In the genomic region with DNA sequence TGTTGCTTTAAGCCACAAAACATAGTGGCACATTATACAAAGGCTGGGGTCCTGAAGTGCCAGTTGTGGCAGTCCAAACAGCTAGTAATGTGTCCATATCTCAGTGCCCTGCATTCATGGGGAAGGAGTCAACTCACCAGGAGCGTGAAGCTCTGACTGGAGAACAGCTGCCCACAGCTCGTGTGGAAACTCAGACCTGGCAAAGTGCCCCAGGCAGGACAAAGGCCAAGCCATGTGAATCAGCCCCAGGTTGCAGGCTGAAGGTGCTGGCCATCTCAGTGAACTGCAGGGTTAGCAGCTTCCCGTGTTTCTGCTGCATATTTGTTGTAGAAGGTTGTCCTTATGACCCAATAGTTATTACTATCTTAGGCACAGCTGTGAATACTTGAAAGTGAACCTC, we compare ENCODE assay signal across 10 mouse cellular contexts. TPM values are rescaled to one million over a fixed set of nuclear protein-coding genes. Genes with fewer than 3 reads are reported as not detected.
DNase-seq lines count a peak whose midpoint lies in the region; ATAC-seq and TF ChIP-seq lines count a peak whose summit lies in the region.
"Had no signal": no experiment of that assay in that cellular context is flagged by ENCODE, and none has a peak within 500 bp of the region (broad histone marks: within the 10 kb centered on the region; RNA-seq: fewer than 3 reads in every experiment).

No protein-coding gene starts in this region.

- intact Hi-C loops in left cerebral cortex, adult 2 months (cut with DNase I), result no loop called here

- TF ChIP-seq POLR2A in kidney, adult 2 months (IDR thresholded peaks at IDR 0.05; ENCODE audit: low read depth, low read length), result no peak

- no peak overlapping the region for H3K4me2 ChIP-seq in kidney, embryonic 16.5 days (replicated peaks; ENCODE audit: low read depth, low read length)
- no peak overlapping the region for H3K4me2 ChIP-seq in intestine, embryonic 15.5 days (replicated peaks)

- no peaks in the 10 kb centered on the region for H3K4me1 ChIP-seq in kidney, adult 2 months (ENCODE audit: control insufficient read depth, insufficient read depth, low read length)
- H3K4me1 ChIP-seq in kidney, embryonic 16.5 days (ENCODE audit: insufficient read depth, low read length), result no peaks in the 10 kb centered on the region
- H3K4me1 ChIP-seq in intestine, embryonic 15.5 days (replicated peaks), result no peaks in the 10 kb centered on the region

- ATAC-seq in kidney, embryonic 16.5 days (ENCODE audit: low FRiP score, low TSS enrichment), result no peak
- no peak for ATAC-seq in intestine, embryonic 15.5 days

- no peak overlapping the region for H3K27ac ChIP-seq in kidney, adult 2 months (ENCODE audit: insufficient read depth, low read depth, low read length)
- H3K27ac ChIP-seq in kidney, embryonic 16.5 days (ENCODE audit: low read length), result no peak overlapping the region
- no peak overlapping the region for H3K27ac ChIP-seq in intestine, embryonic 15.5 days
- no peak overlapping the region for H3K27ac ChIP-seq in left cerebral cortex, adult 2 months
- H3K27ac ChIP-seq: macrophage had no signal

- H3K9ac ChIP-seq in kidney, embryonic 16.5 days (replicated peaks; ENCODE audit: low read length), result no peak overlapping the region
- no peak overlapping the region for H3K9ac ChIP-seq in intestine, embryonic 15.5 days

- no peak overlapping the region for H3K4me3 ChIP-seq in kidney, adult 2 months (ENCODE audit: insufficient read depth, low read depth, low read length)
- no peak overlapping the region for H3K4me3 ChIP-seq in kidney, embryonic 16.5 days (ENCODE audit: low read length)
- H3K4me3 ChIP-seq in intestine, embryonic 15.5 days (replicated peaks), result no peak overlapping the region
- no peak overlapping the region for H3K4me3 ChIP-seq in left cerebral cortex, adult 2 months

- H3K36me3 ChIP-seq in kidney, adult 2 months (ENCODE audit: control insufficient read depth, insufficient read depth, low read length), result no peaks in the 10 kb centered on the region
- H3K36me3 ChIP-seq in kidney, embryonic 16.5 days (ENCODE audit: insufficient read depth, low read length), result no peaks in the 10 kb centered on the region
- no peaks in the 10 kb centered on the region for H3K36me3 ChIP-seq in intestine, embryonic 15.5 days

- no peaks in the 10 kb centered on the region for H3K9me3 ChIP-seq in kidney, embryonic 16.5 days (ENCODE audit: low read length)
- H3K9me3 ChIP-seq in intestine, embryonic 15.5 days, result no peaks in the 10 kb centered on the region

- peak; percentile 87 for DNase-seq in kidney, adult 2 months
- peak; percentile 70 to 89 for DNase-seq in adrenal gland, adult (ENCODE audit: inconsistent age in 2 of 2, low spot score in 1 of 2)
- peak; percentile 46 for DNase-seq in fibroblast of lung, adult 2 months (ENCODE audit: low read depth)
- DNase-seq in kidney, postnatal 36 days, result peak; percentile 86 to 90
- no peak for DNase-seq in retina, postnatal 1 day
- no peak for DNase-seq in left cerebral cortex, adult 2 months (ENCODE audit: extremely low spot score in 1 of 2, low spot score in 2 of 2)
- DNase-seq: thymus, postnatal 4 days had no signal

- WGBS in kidney, adult 2 months, result 7% methylated on average over 3 of the region's 3 CpGs
- WGBS in kidney, embryonic 16.5 days, result 59% methylated on average over 3 of the region's 3 CpGs
- 52% methylated on average over 3 of the region's 3 CpGs for WGBS in intestine, embryonic 15.5 days

- H3K27me3 ChIP-seq in kidney, adult 2 months (replicated peaks; ENCODE audit: control insufficient read depth, insufficient read depth, low read length), result no peaks in the 10 kb centered on the region
- H3K27me3 ChIP-seq in kidney, embryonic 16.5 days (ENCODE audit: insufficient read depth, low read length), result no peaks in the 10 kb centered on the region
- no peaks in the 10 kb centered on the region for H3K27me3 ChIP-seq in intestine, embryonic 15.5 days (replicated peaks)

- TF ChIP-seq CTCF in kidney, adult 2 months (conservative IDR thresholded peaks at IDR 0.05; ENCODE audit: insufficient read depth, insufficient read length, low read depth, low read length), result no peak; the same call in 1 of the 2 replicates
- TF ChIP-seq CTCF in left cerebral cortex, adult 2 months (IDR thresholded peaks at IDR 0.05), result no peak

RNA-seq across cellular contexts. Expression of a gene that starts 36.1 kb away (rescaled TPM):
- 35.1 and 53.7 TPM in 2 replicates for polyA plus RNA-seq in kidney, adult 2 months (2012; rRNA removed)
- polyA plus RNA-seq in kidney, embryonic 16.5 days (2015; fragmentation: Nextera tagmentation; extraction: Ambion mirVana), result 28.3 and 32.6 TPM in 2 replicates
- polyA plus RNA-seq in intestine, embryonic 15.5 days (2015; fragmentation: Nextera tagmentation; extraction: Ambion mirVana), result 17.1 and 19.4 TPM in 2 replicates
- 10 to 100 TPM; 43.1 to 45.2 TPM for total RNA-seq in left cerebral cortex, adult 2 months (2021)

RNA-seq across cellular contexts. Expression of a gene that starts 43.3 kb away (rescaled TPM):
- 7.7 and 8.0 TPM in 2 replicates for polyA plus RNA-seq in kidney, adult 2 months (2012; rRNA removed)
- polyA plus RNA-seq in kidney, embryonic 16.5 days (2015; fragmentation: Nextera tagmentation; extraction: Ambion mirVana), result 26.2 and 30.5 TPM in 2 replicates
- polyA plus RNA-seq in intestine, embryonic 15.5 days (2015; fragmentation: Nextera tagmentation; extraction: Ambion mirVana), result 7.2 and 7.4 TPM in 2 replicates
- 10 to 100 TPM; 12.0 to 13.7 TPM for total RNA-seq in left cerebral cortex, adult 2 months (2021)

RNA-seq across cellular contexts. Expression of a gene that starts 50.7 kb away (rescaled TPM):
- polyA plus RNA-seq in kidney, adult 2 months (2012; rRNA removed), result 32.0 and 36.0 TPM in 2 replicates
- 72.5 and 73.5 TPM in 2 replicates for polyA plus RNA-seq in kidney, embryonic 16.5 days (2015; fragmentation: Nextera tagmentation; extraction: Ambion mirVana)
- 55.4 and 58.3 TPM in 2 replicates for polyA plus RNA-seq in intestine, embryonic 15.5 days (2015; fragmentation: Nextera tagmentation; extraction: Ambion mirVana)
- total RNA-seq in left cerebral cortex, adult 2 months (2021), result 10 to 100 TPM; 45.2 to 51.2 TPM

RNA-seq across cellular contexts. Expression of a gene that starts 51.2 kb away (rescaled TPM):
- 29.6 and 35.2 TPM in 2 replicates for polyA plus RNA-seq in kidney, adult 2 months (2012; rRNA removed)
- polyA plus RNA-seq in kidney, embryonic 16.5 days (2015; fragmentation: Nextera tagmentation; extraction: Ambion mirVana), result 48.8 and 50.5 TPM in 2 replicates
- 35.7 and 36.7 TPM in 2 replicates for polyA plus RNA-seq in intestine, embryonic 15.5 days (2015; fragmentation: Nextera tagmentation; extraction: Ambion mirVana)
- 10 to 100 TPM; 80.3 to 80.5 TPM for total RNA-seq in left cerebral cortex, adult 2 months (2021)

Comparison
In these comparisons a context has a peak if more than half of its experiments do, and no peak if none do; other contexts are left out.
1. DNase-seq: peak in kidney, adult 2 months (single experiment), adrenal gland, adult (2 of 2), fibroblast of lung, adult 2 months (single experiment) and kidney, postnatal 36 days (2 of 2); none in retina, postnatal 1 day (single experiment) and left cerebral cortex, adult 2 months (0 of 2).